Mouse (Mus musculus): ENCODE data around the gene Gm10668.
"Not testable (repeated sequence)": the region's sequence is repeated elsewhere in the genome, so short reads cannot be mapped to it uniquely, and the experiment has no call there.

The Gm10668 gene

GRCm38 (mm10) chr7:20730524-20730923 is at the start of gene Gm10668:
TSS of gene Gm10668 (minus strand) at chr7:20730624.
- in situ Hi-C loops (cut with MboI): not testable (repeated sequence)

- in situ Hi-C loops (cut with MboI): not testable (repeated sequence)
Observed at GRCm38 (mm10) chr7:20770885-20771284, 40.5 kb upstream of the Gm10668 start, which contains the start of gene Vmn1r112. TSS of gene Vmn1r112 (plus strand) at chr7:20771185.

GRCm38 (mm10) chr7:20703116-20703515 is 27.3 kb downstream of the Gm10668 start, which contains the start of gene Vmn1r111:
TSS of gene Vmn1r111 (minus strand) at chr7:20703216.
- in situ Hi-C loops (cut with MboI): not testable (repeated sequence)

All from mature B cell (primary cell).